Mouse (Mus musculus) limb, embryonic 11.5 days (tissue): ENCODE data around the gene 2610507B11Rik. TPM values are rescaled to one million over a fixed set of nuclear protein-coding genes. Genes with fewer than 3 reads are reported as not detected.

ENCODE experiments used
- ATAC-seq: fragments of 200-750 bp; cut with Nextera tagmentation; 2 replicates; pipeline ENCODE4 v1.8.0; 2017; ENCODE audit warnings: low read depth; ENCODE audit not compliant: insufficient number of reproducible peaks, low FRiP score, low TSS enrichment
- DNase-seq: peaks from one replicate; pipeline ENCODE4 v3.0.0-alpha.2; 2015; ENCODE audit warnings: low spot score
- H3K27ac ChIP-seq: fragments of 300-500 bp; sonication (generic); replicated peaks from 2 replicates; pipeline ENCODE4 v1.5.1; 2014; ENCODE audit warnings: low read depth, mild to moderate bottlenecking, low read length
- H3K27me3 ChIP-seq: fragments of 300-500 bp; sonication (generic); 2 replicates; pipeline ENCODE4 v1.6.1; 2014; ENCODE audit warnings: mild to moderate bottlenecking, low read length, mixed read lengths; ENCODE audit not compliant: control insufficient read depth, insufficient read depth
- H3K36me3 ChIP-seq: fragments of 300-500 bp; sonication (generic); 2 replicates; pipeline ENCODE4 v1.6.1; 2014; ENCODE audit warnings: mild to moderate bottlenecking, low read length, moderate library complexity, mixed read lengths; ENCODE audit not compliant: control insufficient read depth, insufficient read depth
- H3K4me1 ChIP-seq: fragments of 300-500 bp; sonication (generic); 2 replicates; pipeline ENCODE4 v1.6.1; 2014; ENCODE audit warnings: low read length, mixed read lengths; ENCODE audit not compliant: control insufficient read depth, insufficient read depth
- H3K4me2 ChIP-seq: fragments of 300-500 bp; sonication (generic); 2 replicates; pipeline ENCODE4 v1.6.1; 2014; ENCODE audit warnings: low read depth, mild to moderate bottlenecking, moderate library complexity; ENCODE audit not compliant: severe bottlenecking
- H3K4me3 ChIP-seq: fragments of 300-500 bp; sonication (generic); 2 replicates; pipeline ENCODE4 v1.5.1; 2014; ENCODE audit warnings: low read depth, low read length
- H3K9ac ChIP-seq: fragments of 300-500 bp; sonication (generic); 2 replicates; pipeline ENCODE4 v1.6.1; 2014; ENCODE audit warnings: mild to moderate bottlenecking, low read length
- H3K9me3 ChIP-seq: fragments of 300-500 bp; sonication (generic); 2 replicates; pipeline ENCODE4 v1.6.1; 2016; ENCODE audit warnings: low read length; ENCODE audit not compliant: control insufficient read depth
- WGBS: fragments of 180-500 bp; shearing (Covaris S2); extraction: QIAGEN DNeasy Blood & Tissue Kit; methylation state at CpG from one replicate; pipeline ENCODE4 v1.1.7; 2014; 5-methylcytosine and 5-hydroxymethylcytosine counted together
- polyA plus RNA-seq: library from polyadenylated mRNA; unstranded; fragments of >200 nt; fragmentation: Nextera tagmentation; extraction: Ambion mirVana; gene quantifications from 2 replicates; pipeline ENCODE4 v1.2.1, GENCODE M21; 2014

Gene 2610507B11Rik
- polyA plus RNA-seq, 1 experiment from 2014 or later: 72.6 TPM

GRCm38 (mm10) chr11:78301357-78302084 is 40.0 kb downstream of the 2610507B11Rik start, which contains the start of gene Spag5:
Gene Spag5, plus strand, starts transcription at chr11:78301529.
- H3K27ac ChIP-seq: peak within 1 kb of the TSS; percentile 47; the same call in 1 of the 2 replicates
- WGBS: under 1% methylated on average over 49 of the region's 49 CpGs
- H3K4me2 ChIP-seq: peak within 1 kb of the TSS; percentile 78
- H3K27me3 ChIP-seq: no peaks in the 10 kb centered on the region
- DNase-seq (peak; percentile 92), ATAC-seq (peak; percentile 97)
- H3K9me3 ChIP-seq: no peaks in the 10 kb centered on the region
- H3K4me3 ChIP-seq: peak within 1 kb of the TSS; percentile 93
- peak within 1 kb of the TSS; percentile 82 for H3K9ac ChIP-seq
- H3K36me3 ChIP-seq: peaks cover 13% of the 10 kb centered on the region
- H3K4me1 ChIP-seq: 0 out of 2 replicates have a peak, but pooled peaks cover 2% of the 10 kb centered on the region

DNA sequence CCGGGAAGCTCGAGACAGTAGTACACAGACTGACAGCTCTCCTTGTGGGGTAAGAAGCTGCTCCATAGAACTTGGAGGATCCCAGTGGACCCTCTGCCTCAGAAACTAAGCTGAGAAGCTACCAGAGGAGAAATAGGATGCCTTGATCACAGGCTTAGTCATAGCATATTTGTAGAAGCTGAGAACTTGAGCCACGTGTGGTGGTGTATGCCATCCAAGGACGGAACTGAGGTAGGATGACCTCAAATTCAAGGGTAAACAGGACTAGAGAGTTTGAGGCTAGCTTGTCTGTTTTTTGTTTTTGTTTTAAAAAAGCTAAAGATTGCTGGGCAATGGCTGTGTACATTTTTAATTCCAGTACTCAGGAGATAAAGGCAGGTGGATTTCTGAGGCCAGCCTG is 43.7 kb downstream of the 2610507B11Rik start:
- Histone ChIP-seq H3K4me2 (no peak overlapping the region), H3K9ac (no peak overlapping the region), H3K27ac (no peak overlapping the region), H3K27me3 (no peaks in the 10 kb centered on the region), H3K9me3 (no peaks in the 10 kb centered on the region), H3K4me1 (0 out of 2 replicates have a peak, but pooled peaks cover 2% of the 10 kb centered on the region), H3K4me3 (no peak overlapping the region), H3K36me3 (peaks cover 20% of the 10 kb centered on the region)
- DNase-seq: no peak
- WGBS: 93% methylated on average over 4 of the region's 4 CpGs
- ATAC-seq: no peak

GRCm38 (mm10) chr11:78310861-78311511 is 49.4 kb downstream of the 2610507B11Rik start:
- H3K9ac ChIP-seq: no peak overlapping the region
- no peaks in the 10 kb centered on the region for H3K9me3 ChIP-seq
- H3K4me1 ChIP-seq: no peaks in the 10 kb centered on the region
- no peaks in the 10 kb centered on the region for H3K27me3 ChIP-seq
- H3K4me3 ChIP-seq: no peak overlapping the region
- 89% methylated on average over 8 of the region's 8 CpGs for WGBS
- DNase-seq: no peak
- peaks cover 29% of the 10 kb centered on the region for H3K36me3 ChIP-seq
- H3K4me2 ChIP-seq: no peak overlapping the region
- no peak overlapping the region for H3K27ac ChIP-seq
- no peak for ATAC-seq

DNA sequence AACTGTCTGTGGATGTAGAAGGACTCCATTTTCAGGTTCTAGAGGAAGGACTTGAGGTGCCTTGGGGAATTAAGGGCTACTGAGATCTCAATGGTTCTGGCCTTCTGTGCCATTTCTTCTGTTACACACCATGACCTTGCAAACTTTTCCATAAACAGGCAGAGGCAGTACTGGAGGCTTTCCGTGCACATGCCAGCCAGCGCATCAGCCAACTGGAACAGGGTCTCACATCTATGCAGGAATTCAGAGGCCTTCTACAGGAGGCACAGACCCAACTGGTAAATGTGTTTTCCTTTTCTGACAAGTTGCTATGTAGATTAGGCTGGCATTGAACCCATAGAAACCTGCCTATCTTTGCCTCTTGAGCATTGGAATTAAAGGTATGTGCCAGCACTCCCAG is 52.1 kb downstream of the 2610507B11Rik start:
- Histone ChIP-seq H3K27ac (no peak overlapping the region), H3K36me3 (peaks cover 35% of the 10 kb centered on the region), H3K4me2 (no peak overlapping the region), H3K4me3 (no peak overlapping the region), H3K9me3 (no peaks in the 10 kb centered on the region), H3K27me3 (no peaks in the 10 kb centered on the region), H3K9ac (no peak overlapping the region), H3K4me1 (no peaks in the 10 kb centered on the region)
- 99% methylated on average over 2 of the region's 2 CpGs for WGBS
- no peak for ATAC-seq
- DNase-seq: no peak

DNA sequence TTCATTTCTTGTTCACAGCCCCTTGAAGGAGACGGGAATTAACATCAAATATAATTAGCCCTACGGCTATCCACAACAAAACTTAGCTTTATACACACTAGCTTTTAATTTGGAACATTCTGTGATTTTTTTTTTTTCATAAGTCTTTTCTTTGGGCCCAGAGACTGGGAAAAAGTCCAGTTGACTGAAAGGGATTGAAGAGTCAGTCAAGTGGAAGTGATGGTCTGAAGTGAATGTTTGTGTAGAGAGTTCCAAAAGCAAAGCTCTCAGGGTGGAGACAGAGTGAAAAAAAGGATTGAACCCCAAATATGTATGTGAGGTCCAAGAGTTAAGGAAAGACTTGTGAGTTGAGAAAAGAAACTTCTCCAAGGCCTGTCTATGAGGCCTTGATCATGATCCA is 56.9 kb downstream of the 2610507B11Rik start:
- H3K4me2 ChIP-seq: no peak overlapping the region
- no peak overlapping the region for H3K4me3 ChIP-seq
- peaks cover 46% of the 10 kb centered on the region for H3K36me3 ChIP-seq
- H3K9ac ChIP-seq: no peak overlapping the region
- H3K27ac ChIP-seq: no peak overlapping the region
- H3K4me1 ChIP-seq: peaks cover 6% of the 10 kb centered on the region; the same call in 1 of the 2 replicates
- DNase-seq (no peak), ATAC-seq (no peak)
- WGBS: 88% methylated on average over 2 of the region's 2 CpGs
- no peaks in the 10 kb centered on the region for H3K9me3 ChIP-seq
- H3K27me3 ChIP-seq: no peaks in the 10 kb centered on the region

DNA sequence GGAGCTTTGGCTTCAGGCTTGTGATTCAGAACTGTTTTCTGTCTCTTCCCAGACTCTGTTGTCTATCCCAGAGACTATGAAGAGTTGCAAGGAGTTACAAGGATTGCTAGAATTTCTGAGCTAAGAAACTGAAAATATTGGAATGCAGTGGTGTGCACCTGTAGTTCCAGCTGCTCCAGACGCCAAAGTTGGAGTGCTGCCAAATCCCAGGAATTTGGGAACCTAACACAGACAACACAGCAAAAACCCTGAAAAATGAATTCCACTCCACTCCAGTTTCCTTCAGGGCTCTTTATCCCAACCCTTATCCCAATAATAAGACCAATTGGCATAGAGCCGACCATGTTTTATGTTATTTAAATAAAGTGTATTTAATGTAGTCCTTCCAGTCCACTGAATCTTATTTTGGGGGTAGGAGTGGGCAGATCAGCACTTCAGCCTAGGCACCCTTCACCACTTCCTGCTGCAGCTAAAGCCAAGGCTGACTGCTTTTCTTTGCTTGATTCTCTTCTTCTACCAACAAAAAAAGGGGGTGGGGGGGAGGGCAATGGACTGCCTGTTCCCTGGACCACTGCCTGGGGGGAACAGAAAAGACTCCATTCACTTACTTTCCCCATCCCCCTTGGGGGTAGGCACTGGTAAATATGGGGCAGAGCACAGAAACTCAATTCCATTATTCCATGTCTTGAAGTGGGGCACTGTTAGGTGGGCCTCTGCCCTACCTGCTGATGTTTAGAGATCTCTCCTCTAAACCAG is 60.7 kb downstream of the 2610507B11Rik start:
- no peak overlapping the region for H3K4me3 ChIP-seq
- peaks cover 6% of the 10 kb centered on the region; the same call in 1 of the 2 replicates for H3K4me1 ChIP-seq
- H3K9ac ChIP-seq: no peak overlapping the region
- H3K27me3 ChIP-seq: no peaks in the 10 kb centered on the region
- 64% methylated on average over 2 of the region's 2 CpGs for WGBS
- no peak overlapping the region for H3K4me2 ChIP-seq
- DNase-seq (no peak), ATAC-seq (0 out of 2 replicates have a peak, but pooled peaks have one; percentile 44)
- no peaks in the 10 kb centered on the region for H3K9me3 ChIP-seq
- no peak overlapping the region for H3K27ac ChIP-seq
- peaks cover 23% of the 10 kb centered on the region for H3K36me3 ChIP-seq

DNA sequence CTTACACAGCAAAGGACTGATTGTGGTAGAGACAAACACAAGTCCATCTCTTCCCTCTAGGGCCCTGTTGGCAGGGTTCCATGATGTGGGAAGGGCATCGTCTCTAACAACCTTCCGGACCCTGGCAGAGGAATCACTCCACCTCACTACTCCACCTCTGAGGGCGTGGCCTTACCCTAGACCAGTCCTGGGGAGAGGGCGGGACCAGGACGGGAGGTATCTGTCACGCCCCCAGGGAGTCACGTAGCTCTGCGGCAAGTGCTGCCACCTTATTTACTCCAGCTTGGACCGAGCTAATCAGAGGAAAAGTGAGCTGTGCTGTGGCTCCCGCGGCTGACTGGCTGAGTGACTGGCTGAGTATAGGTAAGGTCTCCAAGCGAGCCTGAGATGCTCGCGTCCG is 61.3 kb downstream of the 2610507B11Rik start, which contains the start of gene Aldoc:
Gene Aldoc (plus strand): TSS at position 109 of the 400 bp plus-strand sequence.
- peaks cover 20% of the 10 kb centered on the region for H3K36me3 ChIP-seq
- ATAC-seq (peak; percentile 73), DNase-seq (peak; percentile 79)
- no peak within 1 kb of the TSS for H3K4me2 ChIP-seq
- H3K27ac ChIP-seq: no peak within 1 kb of the TSS
- H3K4me3 ChIP-seq: no peak within 1 kb of the TSS
- WGBS: 3% methylated on average over 15 of the region's 15 CpGs
- H3K9me3 ChIP-seq: no peaks in the 10 kb centered on the region
- H3K4me1 ChIP-seq: peaks cover 6% of the 10 kb centered on the region; the same call in 1 of the 2 replicates
- no peak within 1 kb of the TSS for H3K9ac ChIP-seq
- H3K27me3 ChIP-seq: no peaks in the 10 kb centered on the region
